Mouse (Mus musculus) small intestine, adult 2 months (tissue): ENCODE measurements around the gene Capzb. TPM values are rescaled to one million over a fixed set of nuclear protein-coding genes. Genes with fewer than 3 reads are reported as not detected.
A peak's percentile ranks its signal among the peaks of the same experiment; 100 is the strongest.

ENCODE experiments used
- H3K27ac ChIP-seq: fragments of 200-500 bp; 2 replicates; pipeline ENCODE4 v1.5.1; 2012; ENCODE audit warnings: low read depth, low read length, control low read depth, inconsistent platforms; ENCODE audit not compliant: insufficient read depth
- H3K27me3 ChIP-seq: fragments of 200-500 bp; 2 replicates; pipeline ENCODE4 v1.6.1; 2012; ENCODE audit warnings: mild to moderate bottlenecking, moderate library complexity, low read length, inconsistent platforms; ENCODE audit not compliant: control insufficient read depth, insufficient read depth
- H3K36me3 ChIP-seq: fragments of 200-500 bp; 2 replicates; pipeline ENCODE4 v1.6.1; 2012; ENCODE audit warnings: mild to moderate bottlenecking, low read length, control low read depth, inconsistent platforms; ENCODE audit not compliant: control insufficient read depth, insufficient read depth
- H3K4me1 ChIP-seq: fragments of 200-500 bp; 2 replicates; pipeline ENCODE4 v1.6.1; 2012; ENCODE audit warnings: low read length, inconsistent platforms, mixed read lengths; ENCODE audit not compliant: control insufficient read depth, insufficient read depth, insufficient read length
- H3K4me3 ChIP-seq: fragments of 200-500 bp; 2 replicates; pipeline ENCODE4 v1.5.1; 2012; ENCODE audit warnings: low read depth, mild to moderate bottlenecking, control low read depth, inconsistent platforms, low read length, moderate library complexity
- CTCF ChIP-seq: fragments of 200-500 bp; IDR thresholded peaks from 2 replicates; pipeline ENCODE4 v1.5.1; 2012; ENCODE audit warnings: low read depth, mild to moderate bottlenecking, control low read depth, inconsistent platforms, low read length, moderate library complexity, mixed read lengths; ENCODE audit not compliant: insufficient replicate concordance, insufficient read length; ENCODE audit errors: extremely low read depth
- POLR2A ChIP-seq: fragments of 200-500 bp; IDR thresholded peaks from 2 replicates; pipeline ENCODE4 v1.6.1; 2012; ENCODE audit warnings: low read depth, mild to moderate bottlenecking, control low read depth, inconsistent platforms, low read length, moderate library complexity
- WGBS: fragments of 180-500 bp; shearing (Covaris S2); methylation state at CpG from one replicate; pipeline ENCODE4 v1.1.7; 2018; 5-methylcytosine and 5-hydroxymethylcytosine counted together
- polyA plus RNA-seq: library from polyadenylated mRNA; depleted of rRNA; stranded (reverse); fragments of >200 nt; gene quantifications from 2 replicates; pipeline ENCODE4 v1.2.3, GENCODE M21; 2012

The Capzb gene
- polyA plus RNA-seq, 1 experiment: 390 TPM

GRCm38 (mm10) chr4:139200946-139201345, 8.2 kb downstream of the Capzb start:
- Histone ChIP-seq H3K4me3 (no peak overlapping the region), H3K36me3 (peaks cover 13% of the 10 kb centered on the region), H3K27me3 (no peaks in the 10 kb centered on the region), H3K4me1 (peaks cover 57% of the 10 kb centered on the region), H3K27ac (no peak overlapping the region)
- WGBS: 64% methylated on average over 3 of the region's 3 CpGs
- TF ChIP-seq CTCF: no peak
- no peak for TF ChIP-seq POLR2A

- Histone ChIP-seq H3K27ac (no peak overlapping the region), H3K27me3 (no peaks in the 10 kb centered on the region), H3K4me1 (peaks cover 49% of the 10 kb centered on the region), H3K36me3 (peaks cover 16% of the 10 kb centered on the region), H3K4me3 (no peak overlapping the region)
- 62% methylated on average over 7 of the region's 7 CpGs for WGBS
- TF ChIP-seq POLR2A (no peak), CTCF (no peak)
These were observed 9.9 kb downstream of the Capzb start for GRCm38 (mm10) chr4:139202556-139202955.

- Histone ChIP-seq H3K27me3 (no peaks in the 10 kb centered on the region), H3K4me3 (no peak overlapping the region), H3K36me3 (peaks cover 16% of the 10 kb centered on the region), H3K27ac (peak overlapping the region; percentile 40; the same call in 1 of the 2 replicates), H3K4me1 (peaks cover 47% of the 10 kb centered on the region)
- TF ChIP-seq CTCF (no peak), POLR2A (no peak)
- WGBS: 66% methylated on average over 2 of the region's 2 CpGs
These were observed 10.7 kb downstream of the Capzb start for GRCm38 (mm10) chr4:139203381-139203780.

- TF ChIP-seq CTCF (peak; percentile 42; the same call in 1 of the 2 replicates), POLR2A (no peak)
- Histone ChIP-seq H3K36me3 (peaks cover 15% of the 10 kb centered on the region), H3K4me3 (no peak overlapping the region), H3K4me1 (peaks cover 43% of the 10 kb centered on the region), H3K27ac (no peak overlapping the region), H3K27me3 (no peaks in the 10 kb centered on the region)
- 45% methylated on average over 5 of the region's 5 CpGs for WGBS
These were observed 13.1 kb downstream of the Capzb start for GRCm38 (mm10) chr4:139205842-139206241.

- H3K27ac ChIP-seq: no peak overlapping the region
- 78% methylated on average over 8 of the region's 8 CpGs for WGBS
- H3K36me3 ChIP-seq: peaks cover 15% of the 10 kb centered on the region
- no peaks in the 10 kb centered on the region for H3K27me3 ChIP-seq
- TF ChIP-seq CTCF (no peak), POLR2A (no peak)
- no peak overlapping the region for H3K4me3 ChIP-seq
- peaks cover 44% of the 10 kb centered on the region for H3K4me1 ChIP-seq
These were observed 13.8 kb downstream of the Capzb start for GRCm38 (mm10) chr4:139206353-139207045.

GRCm38 (mm10) chr4:139208236-139209129, 15.8 kb downstream of the Capzb start:
- Histone ChIP-seq H3K4me1 (peaks cover 55% of the 10 kb centered on the region), H3K36me3 (peaks cover 13% of the 10 kb centered on the region), H3K27ac (peak overlapping the region; percentile 67), H3K27me3 (no peaks in the 10 kb centered on the region), H3K4me3 (no peak overlapping the region)
- TF ChIP-seq POLR2A: no peak
- no peak for TF ChIP-seq CTCF
- WGBS: 36% methylated on average over 9 of the region's 9 CpGs

GRCm38 (mm10) chr4:139209130-139209840, 16.6 kb downstream of the Capzb start:
- Histone ChIP-seq H3K36me3 (peaks cover 10% of the 10 kb centered on the region), H3K4me1 (peaks cover 54% of the 10 kb centered on the region), H3K27me3 (no peaks in the 10 kb centered on the region), H3K4me3 (no peak overlapping the region), H3K27ac (peak overlapping the region; percentile 67)
- no peak for TF ChIP-seq POLR2A
- no peak for TF ChIP-seq CTCF
- 73% methylated on average over 5 of the region's 5 CpGs for WGBS
